Mouse (Mus musculus) T-cell, adult 2 months (primary cell): ENCODE results near the gene Pip4k2b.
"Not testable (repeated sequence)": the region's sequence is repeated elsewhere in the genome, so short reads cannot be mapped to it uniquely, and the experiment has no call there.

Source experiments
- DNase-seq: peaks from one replicate; pipeline ENCODE4 v3.0.0; 2022; ENCODE audit warnings: low spot score

Gene Pip4k2b

DNA sequence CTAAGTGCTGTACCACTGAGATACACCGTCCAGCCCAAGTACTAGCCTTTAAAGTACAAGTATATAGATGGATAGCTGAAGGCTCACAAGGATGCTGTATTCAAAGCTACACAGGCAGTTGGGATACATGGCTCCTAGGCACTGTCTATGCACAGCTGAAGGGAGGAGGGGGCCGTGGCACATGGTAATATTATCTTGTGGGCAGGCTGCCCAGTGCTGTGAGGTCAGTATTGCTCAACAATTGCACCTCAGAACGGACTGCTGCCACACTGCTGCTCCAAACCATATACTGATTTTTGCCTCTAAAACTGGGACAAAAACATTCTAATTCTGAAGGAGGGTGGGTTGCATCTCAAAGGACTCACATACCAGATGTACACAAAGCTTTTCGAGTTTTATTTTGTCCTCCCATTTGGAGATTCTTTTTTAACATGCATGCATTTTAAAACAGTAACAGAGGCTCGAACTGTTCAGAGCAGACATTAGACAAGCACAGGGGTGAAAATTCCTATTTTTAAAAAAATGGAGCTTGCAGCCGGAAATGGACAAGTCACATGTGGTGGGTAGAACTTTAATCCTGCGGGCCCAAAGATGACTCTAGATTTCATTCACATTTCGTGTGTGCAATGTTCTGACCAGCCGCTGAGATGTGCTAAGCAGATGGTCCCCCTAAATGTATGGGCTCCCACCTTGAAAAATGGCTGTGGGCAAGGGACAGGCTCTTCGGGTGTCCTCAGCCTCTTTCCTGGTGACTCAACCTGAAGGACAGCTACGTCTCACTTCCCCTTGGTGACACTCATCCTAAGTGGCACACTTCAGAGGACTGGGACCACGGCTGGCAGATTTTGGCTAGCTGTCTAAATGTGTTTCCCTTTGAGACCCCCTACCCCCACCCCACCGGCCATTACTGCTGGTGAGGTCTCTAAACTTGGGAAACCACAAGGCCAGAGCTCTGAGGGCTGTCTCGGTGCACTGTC, 29.4 kb downstream of the Pip4k2b start:
- no peak for DNase-seq

DNA sequence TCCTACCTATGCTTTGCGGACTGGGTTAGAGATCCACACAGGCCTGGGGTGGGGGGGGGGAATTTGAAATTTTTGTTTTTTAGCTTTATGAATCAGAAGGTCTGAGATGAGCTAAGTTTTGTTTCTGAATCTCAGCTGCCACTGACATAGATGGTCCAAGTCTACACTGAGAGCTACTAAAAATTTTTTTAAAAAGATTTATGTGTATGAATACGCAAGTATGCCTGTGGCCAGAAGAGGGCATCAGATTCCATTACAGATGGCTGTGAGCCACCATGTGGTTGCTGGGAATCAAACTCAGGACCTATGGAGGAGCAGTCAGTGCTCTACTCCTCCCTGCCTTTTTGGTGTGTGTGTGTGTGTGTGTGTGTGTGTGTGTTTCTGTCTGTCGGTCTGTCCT, 30.1 kb downstream of the Pip4k2b start:
- DNase-seq: no peak

DNA sequence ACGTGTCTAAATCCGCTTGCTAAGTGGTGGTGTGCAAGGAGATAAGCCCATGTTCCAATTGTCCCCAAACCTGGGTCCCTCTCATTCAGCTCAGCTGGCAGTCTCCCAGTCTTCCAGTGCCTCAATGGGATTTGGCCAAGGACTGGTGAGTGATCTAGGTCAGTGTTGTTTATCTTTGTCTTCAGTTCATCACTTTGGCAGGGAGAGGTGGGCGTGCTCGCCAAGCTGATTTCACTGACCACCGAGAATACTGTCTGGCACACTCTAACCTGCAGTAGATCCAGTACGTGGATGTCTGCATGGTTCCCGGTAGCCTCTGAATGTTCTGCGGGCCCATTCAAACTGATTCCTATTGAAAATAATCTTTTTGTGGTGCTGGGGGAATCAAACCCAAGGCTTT, 30.6 kb downstream of the Pip4k2b start:
- DNase-seq: no peak

DNA sequence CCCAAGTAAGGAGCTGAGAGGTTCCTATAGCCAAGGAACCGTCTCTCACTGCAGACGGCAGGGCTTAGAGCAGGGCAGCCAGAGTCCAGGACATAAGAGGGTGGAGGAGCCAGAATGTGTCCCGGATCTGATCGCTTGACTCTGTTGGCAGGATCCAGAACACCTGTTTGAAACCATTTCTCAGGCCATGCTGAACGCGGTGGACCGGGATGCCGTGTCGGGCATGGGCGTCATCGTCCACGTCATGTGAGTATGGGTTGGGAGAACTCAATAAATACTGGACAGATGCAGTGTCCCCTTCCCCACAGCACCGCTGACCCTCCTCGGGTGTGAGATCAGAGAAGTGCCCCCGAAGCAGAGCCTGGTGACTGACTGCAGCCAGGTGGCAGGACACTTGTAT, 32.2 kb downstream of the Pip4k2b start:
- DNase-seq: no peak

DNA sequence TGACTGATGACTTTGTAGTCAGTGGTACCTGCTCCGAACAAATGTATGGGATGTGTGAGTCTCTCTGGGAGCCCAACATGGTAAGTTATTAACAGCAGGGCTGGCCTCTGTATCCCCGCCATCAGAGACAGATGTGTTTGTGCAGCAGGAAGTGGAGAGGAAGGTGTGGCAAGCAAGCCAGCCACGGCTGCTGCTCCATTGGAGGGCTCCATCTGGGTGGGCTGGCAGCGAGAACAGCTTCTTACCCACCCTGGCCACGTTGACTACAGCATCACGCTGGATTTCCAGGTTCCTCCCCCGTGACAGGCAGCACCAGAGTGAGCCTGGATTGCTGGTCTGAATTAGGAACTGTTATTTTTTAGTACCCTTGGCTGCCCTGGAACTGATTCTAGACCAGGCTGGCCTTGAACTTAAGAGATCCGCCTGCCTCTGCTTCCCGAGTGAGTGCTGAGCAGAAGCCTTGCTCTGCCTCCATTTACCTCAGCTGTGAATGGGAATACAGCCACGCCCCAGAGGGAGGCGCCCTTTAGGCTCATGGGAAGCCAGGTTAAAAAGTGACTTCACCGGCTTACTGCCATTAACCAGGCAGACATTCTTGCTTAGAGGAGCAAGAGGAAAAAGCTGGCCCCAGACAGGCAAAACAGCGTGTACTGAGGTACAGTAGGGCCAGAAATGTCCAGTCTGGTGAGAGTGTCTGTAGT, 33.2 kb downstream of the Pip4k2b start:
- DNase-seq: peak; percentile 56

DNA sequence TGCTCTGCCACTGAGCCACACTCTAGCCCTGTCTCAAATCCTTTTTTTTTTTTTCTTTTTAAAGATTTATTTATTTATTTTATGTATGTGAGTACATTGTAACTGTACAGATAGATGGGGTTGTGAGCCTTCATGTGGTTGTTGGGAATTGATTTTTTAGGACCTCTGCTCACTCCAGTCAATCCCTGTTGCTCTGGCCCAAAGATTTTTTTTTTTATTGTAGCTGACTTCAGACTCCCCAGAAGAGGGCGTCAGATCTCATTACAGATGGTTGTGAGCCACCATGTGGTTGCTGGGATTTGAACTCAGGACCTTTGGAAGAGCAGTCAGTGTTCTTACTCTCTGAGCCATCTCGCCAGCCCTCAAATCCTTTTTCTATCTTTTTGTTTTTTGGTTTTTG, 34.4 kb downstream of the Pip4k2b start:
- DNase-seq: not testable (repeated sequence)

DNA sequence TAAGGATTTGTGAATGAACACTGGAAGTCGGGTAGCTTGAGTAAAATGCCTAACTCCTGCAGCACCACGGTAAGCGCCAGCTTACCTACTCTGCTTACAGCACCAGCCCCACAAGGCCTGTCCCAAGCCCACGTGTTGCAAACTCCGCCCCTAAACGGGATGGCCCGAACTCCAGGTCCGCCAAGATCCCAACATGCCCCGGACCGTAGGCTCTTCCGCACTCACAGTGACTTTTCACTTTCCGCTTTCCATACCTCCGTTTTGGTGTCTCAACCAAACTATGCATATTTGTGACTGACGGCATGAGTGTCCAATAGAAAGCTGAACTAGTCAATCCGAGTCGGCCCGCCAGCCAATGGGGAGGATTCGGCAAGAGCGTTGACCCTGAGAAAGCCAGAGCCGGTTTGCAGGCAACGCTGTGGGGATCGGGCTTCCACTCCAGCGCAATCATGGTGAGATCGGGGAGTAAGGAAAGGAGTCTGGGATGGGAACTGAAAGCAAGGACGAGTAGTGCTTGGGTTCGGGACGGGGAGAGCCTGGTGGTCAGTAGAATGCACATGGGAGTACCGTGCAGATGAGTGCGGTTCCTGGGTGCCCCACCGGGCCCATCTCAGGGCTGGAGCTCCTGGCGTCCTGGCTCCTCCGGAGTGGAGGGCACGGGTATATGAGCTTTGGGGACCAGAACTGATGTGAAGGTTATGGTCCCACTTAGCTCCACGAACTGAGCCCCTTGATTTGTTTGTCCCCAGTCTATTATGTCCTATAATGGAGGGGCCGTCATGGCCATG, 41.3 kb downstream of the Pip4k2b start, which contains the start of gene Psmb3:
Psmb3 (plus strand) TSS at position 361 of the 788 bp plus-strand sequence.
- peak; percentile 95 for DNase-seq

DNA sequence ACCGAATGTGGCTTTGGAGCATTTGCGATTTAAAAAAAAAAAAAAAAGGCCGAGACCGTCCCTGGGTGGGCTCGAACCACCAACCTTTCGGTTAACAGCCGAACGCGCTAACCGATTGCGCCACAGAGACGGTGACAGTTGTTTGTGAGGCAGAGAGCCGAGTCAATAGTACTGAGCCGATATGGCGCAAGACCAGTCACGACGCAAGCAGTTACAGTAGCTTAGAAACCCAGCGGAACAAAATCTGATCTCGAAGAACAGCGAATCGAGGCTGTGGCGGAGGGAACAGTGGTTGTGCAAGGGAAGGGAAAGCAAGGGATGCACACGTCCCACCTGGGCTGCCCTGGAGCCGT, 42.1 kb downstream of the Pip4k2b start:
- DNase-seq: peak; percentile 90

DNA sequence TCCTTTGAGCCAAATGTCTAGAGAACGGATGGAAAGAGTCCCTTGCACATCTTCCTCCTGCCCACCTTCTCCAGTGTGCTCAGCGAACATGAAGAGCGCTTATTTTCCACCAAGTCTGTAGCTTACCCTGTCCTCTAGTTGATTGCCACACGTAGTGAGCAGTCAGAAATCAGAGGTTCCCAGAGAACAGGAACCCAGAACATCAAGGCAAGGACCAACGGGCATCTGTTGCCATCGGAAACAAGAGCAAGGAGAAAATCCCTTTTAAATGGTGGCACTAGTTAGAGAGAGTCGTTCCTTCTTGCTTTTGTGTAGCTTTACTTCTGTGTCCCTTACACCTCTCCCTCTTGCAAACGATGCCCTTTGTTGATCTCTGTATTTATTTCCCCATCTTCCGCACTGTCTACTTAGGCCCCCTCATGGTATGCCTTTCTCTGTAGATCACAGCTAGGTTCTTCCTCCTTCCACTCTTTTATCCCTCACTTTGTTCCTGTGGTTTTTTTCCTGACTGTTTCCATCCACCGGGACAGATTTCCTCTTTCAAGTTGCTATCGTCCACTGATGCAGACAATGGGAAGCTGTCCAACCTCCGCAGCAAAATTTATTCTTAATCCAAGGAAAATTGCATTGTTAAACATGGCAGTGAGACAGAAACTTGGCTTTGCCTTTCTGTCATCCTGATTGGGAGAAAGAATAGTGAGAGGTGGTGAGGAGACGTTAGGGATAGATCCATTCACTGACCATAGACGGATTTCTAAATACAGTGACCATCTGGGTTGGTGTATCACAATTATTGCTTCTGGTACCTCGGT, 42.7 kb downstream of the Pip4k2b start:
- no peak for DNase-seq

DNA sequence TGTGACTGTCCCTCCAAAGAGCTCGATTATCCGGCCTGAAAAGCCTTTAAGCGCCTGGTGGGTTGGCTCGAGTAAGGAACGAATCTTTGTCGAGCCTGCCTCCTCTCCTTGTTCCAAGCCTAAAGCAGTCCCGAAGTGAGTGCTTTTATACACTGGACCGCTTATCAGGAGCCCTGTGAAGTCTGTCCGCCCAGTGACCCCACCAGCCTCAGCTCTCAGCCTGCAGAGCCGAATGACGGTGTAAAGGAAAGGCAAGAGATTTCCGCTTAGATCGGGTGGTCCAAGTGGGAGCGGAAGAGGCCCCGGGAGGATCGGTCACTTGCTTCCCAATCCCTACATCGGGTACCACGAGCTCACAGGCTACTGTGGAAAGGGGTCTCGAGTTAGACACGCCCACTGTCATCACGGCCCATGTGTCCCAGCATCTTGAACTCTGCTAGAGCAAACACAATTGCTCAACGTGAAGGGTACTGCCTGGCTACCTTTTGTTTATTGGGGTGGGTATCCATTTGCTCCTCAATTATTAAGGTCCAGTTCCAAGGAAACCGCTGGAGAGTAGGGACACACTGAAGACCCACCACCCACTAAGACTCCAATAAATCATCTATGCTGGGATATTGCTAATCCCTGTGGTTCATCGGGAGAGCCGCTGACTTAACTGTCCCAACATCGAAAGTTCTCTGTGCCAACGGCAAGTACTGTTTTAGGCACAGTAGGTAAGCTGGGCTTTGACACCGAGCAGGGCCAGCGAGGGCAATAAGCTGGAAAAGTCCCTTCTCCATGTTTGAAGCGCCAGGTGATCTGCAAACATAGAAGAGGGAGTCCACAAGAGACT, 43.5 kb downstream of the Pip4k2b start:
- no peak for DNase-seq

DNA sequence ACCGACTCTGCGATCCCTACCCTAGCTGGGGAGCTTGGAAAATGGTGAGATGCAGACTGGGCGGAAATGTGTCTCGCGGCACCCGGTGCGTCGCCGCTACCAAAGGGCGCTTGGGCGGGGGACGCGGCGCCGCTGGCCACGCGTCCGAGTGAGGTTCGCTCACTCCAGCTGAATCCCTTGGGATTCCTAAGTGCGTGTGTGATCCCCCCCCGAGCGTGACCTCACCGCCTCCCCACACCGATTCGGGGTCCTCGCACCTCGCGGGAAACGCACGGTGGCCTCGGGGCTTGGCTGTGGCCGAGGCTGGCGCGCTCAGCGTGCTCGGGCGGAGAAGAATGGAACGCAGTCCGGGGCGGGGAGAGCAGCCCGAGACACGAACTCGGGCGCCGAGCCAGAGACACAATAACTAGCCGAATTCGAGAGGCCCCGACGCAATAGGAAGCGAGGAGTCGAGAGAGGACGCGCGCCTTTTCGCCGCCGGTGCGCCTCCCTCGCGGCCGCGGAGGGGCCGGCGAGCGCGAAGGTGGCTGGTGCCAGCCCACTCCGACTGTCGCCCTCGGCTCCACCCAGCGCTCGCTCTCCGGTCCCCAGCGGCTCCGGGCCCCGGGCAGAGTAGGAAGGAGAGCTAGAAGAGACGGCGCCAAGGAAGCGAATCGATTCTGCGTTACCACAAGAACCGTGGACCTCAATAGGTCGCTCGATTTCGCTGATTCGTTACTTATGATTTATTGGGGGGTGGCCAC, 44.3 kb downstream of the Pip4k2b start, which contains the start of gene Pcgf2:
Pcgf2 (minus strand) TSS at position 495 of the 743 bp plus-strand sequence.
- DNase-seq: peak; percentile 55

DNA sequence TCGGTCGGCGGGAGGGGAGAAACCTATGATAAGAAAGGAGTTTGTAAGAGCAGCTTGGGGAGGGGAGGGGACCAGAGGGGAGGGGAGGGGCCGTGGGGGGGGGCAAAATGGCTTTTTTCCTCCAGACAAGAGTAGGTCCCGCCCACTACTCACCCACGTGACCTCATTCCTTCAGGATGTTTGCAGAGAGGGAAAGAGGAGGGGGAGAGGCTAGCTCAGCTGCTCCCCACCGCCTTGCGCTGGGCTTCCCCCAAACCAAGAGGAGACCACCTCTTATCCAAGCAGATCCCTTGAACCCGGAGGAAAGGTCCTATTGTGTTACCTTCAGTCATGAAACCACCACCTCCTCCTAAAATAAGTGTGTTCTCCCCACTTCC, 44.9 kb downstream of the Pip4k2b start:
- DNase-seq: no peak

DNA sequence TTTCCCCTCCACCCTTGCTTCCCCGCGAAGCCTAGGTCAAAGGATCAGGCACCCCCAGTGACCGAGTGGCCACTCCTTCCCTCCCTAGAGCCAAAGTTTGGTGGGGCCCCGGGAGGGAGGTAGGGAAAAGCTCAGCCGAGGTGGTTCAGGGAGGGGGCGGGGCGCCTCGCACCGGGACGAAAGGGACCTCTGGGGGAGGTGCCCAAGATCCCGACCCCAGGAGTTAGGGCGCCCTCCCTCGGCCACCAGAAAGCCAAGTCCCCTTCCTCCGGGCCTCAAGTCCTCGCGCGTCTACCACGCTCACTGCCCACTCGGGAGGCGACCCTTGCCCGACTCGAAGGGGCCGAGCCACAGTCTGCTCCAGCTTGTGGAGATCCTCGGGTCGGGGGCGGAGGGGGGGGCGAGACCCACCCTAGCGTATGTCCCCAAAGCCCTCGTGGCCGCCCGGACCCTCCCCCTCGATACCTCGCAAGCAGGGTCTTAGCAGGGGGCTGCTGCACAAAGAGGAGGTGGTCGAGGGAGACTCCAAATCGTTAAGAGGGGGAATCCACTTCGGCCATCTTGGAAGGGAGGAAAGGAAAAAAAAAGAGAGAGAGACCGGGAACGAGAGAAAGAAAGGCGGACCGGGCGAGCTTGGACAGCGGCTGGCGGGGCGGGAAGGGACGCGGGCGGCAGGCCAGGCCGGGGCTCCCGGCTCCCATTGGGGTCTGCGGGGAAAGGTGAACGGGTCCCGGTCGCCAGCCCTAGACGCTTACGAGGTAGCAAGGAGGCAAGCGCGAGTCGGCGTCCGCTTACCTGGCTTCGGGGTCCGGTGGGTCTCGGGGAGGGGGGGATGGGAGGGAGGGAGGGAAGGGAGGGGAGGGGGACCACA, 45.5 kb downstream of the Pip4k2b start:
- no peak for DNase-seq

DNA sequence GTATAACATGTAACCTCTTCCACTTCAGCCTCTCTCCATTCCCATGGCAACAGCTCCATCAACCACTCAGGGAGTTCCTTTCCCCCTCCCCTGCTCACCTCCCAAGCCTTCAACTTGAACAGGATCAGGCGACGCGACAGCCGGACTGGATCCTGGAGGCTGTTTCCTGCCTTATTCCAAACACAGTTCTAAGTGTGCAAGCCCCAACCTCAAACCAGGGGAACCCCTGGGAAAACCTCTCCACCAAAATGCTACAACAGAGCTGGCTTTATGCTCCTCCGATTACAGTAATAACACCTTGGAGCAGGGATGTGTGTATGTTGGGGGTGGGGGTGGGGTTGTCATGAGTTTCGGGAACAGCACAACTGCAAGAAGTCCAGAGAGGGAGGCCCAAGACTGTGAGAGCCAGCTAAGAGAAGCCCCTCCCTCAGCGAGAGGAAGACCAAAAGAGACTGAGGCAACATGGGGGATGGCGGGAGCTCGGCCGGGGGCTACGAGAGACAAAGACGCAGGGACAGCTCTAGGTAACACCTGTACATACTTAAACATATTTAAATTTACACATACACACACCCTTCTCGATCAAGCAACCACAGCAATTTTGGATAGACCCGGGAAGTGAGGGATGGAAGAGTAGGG, 46.5 kb downstream of the Pip4k2b start:
- DNase-seq: no peak

DNA sequence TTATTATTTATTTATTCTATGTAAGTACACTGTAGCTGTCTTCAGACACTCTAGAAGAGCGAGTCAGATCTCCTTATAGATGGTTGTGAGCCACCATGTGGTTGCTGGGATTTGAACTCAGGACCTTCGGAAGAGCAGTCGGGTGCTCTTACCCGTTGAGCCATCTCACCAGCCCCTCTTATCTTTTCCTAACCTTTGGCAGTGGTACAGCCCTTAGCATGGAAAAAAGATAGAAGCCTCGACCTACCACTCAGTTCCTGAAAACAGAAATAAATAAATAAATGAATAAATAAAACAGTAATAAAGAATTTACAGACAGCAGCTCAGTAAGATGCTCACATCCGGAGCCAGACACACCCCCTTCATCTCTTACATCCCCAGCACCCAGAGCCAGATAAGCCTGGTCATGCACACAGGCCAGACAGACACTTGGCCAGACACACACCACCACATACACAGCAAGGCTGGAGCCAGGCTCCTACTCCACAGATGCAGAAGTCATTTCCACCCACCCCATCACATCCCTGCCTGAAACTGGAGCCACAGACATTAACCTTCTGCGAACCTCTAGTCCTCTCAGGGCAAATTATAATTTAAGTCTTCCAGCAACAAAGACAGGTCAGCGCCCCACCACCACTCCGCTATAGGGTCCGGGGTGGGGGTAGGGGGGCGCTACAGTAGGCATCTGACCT, 47.2 kb downstream of the Pip4k2b start:
- no peak for DNase-seq

DNA sequence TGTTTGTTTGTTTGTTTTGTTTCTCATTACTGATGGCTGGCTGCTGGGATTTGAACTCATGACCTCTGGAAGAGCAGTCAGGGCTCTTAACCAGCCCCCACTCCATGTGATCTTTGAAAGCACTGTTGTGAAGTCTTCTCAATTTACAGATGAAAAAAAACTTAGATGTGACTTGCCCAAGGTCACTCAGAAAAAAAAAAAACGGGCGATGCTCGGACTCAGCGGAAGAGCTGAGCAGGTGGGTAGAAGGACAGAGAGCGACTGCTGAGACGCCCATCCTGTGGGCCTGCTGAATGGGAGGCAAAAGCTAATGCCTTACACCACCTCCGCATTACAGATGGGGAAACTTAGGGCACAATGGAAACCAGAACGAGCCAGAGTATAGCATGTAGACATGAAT, 47.8 kb downstream of the Pip4k2b start:
- no peak for DNase-seq

DNA sequence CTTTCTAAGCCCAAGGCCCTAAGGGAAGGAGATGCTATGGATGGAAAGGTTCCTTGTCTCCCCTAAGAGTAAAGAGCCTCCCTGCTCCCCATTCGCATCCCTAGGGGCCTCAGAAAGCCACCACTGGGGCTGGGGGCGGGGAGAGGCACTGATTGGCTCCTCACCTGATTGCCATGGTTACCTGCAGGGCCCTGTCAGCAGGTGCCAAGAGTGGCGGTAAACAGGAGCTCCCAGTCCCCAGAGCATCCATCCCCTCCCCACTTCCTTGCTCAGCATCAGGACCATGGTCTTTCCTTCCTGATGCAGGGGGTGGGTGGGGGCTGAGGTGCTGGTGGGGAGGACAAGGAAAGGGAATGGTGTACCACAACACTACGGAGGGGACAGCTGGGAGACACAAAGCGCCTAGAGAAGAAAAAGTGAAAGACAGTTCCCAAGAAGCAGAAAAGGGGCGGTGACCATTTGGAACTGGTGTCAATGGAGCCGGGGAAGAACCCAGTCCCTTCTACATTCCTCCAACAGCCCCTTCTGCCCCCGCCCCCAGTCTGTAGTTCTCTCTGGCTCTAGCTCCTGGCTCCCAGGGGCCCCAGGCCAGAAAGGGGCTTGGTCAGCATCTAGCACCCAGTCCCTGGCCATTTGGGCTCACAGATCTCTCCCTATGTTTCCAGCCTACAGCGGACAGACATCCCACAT, 48.6 kb downstream of the Pip4k2b start:
- DNase-seq: no peak
